ENCODE assay signal across 8 mouse cellular contexts in genomic region chr6:148001071-148001470, GRCm38 (mm10). TPM values are rescaled to one million over a fixed set of nuclear protein-coding genes. Genes with fewer than 3 reads are reported as not detected.
DNase-seq lines count a peak whose midpoint lies in the region; ATAC-seq and TF ChIP-seq lines count a peak whose summit lies in the region.

No protein-coding gene starts in this region.

- no peak overlapping the region for H3K27ac ChIP-seq in liver, embryonic 11.5 days (ENCODE audit: low read depth, low read length)
- no peak overlapping the region for H3K27ac ChIP-seq in liver, embryonic 12.5 days
- no peak overlapping the region for H3K27ac ChIP-seq in forebrain, postnatal 0 days (ENCODE audit: low read depth, low read length)
- no peak overlapping the region for H3K27ac ChIP-seq in midbrain, postnatal 0 days (ENCODE audit: low read depth, low read length)

- no peak overlapping the region for H3K4me2 ChIP-seq in liver, embryonic 11.5 days
- no peak overlapping the region for H3K4me2 ChIP-seq in liver, embryonic 12.5 days
- no peak overlapping the region for H3K4me2 ChIP-seq in forebrain, postnatal 0 days (ENCODE audit: low read depth)
- H3K4me2 ChIP-seq in midbrain, postnatal 0 days (ENCODE audit: low read depth, low read length, poor library complexity, severe bottlenecking) = no peak overlapping the region

- DNase-seq in adrenal gland, postnatal 36 days = peak; percentile 3 to 8
- DNase-seq in adrenal gland, postnatal 25 days = no peak
- DNase-seq in liver, embryonic 11.5 days (ENCODE audit: low spot score) = no peak
- DNase-seq in forebrain, postnatal 0 days = peak; percentile 5
- peak; percentile 30 for DNase-seq in midbrain, postnatal 0 days (ENCODE audit: low spot score)
- DNase-seq in thymus, postnatal 10 days (ENCODE audit: low spot score in 2 of 2) = no peak
- DNase-seq in heart, postnatal 4 days = no peak

- no peak overlapping the region for H3K9ac ChIP-seq in liver, embryonic 11.5 days (ENCODE audit: low read depth, low read length)
- no peak overlapping the region for H3K9ac ChIP-seq in liver, embryonic 12.5 days
- H3K9ac ChIP-seq in forebrain, postnatal 0 days = no peak overlapping the region
- H3K9ac ChIP-seq in midbrain, postnatal 0 days (replicated peaks; ENCODE audit: low read length, poor library complexity, severe bottlenecking) = no peak overlapping the region

- no peaks in the 10 kb centered on the region for H3K9me3 ChIP-seq in liver, embryonic 11.5 days (ENCODE audit: control insufficient read depth, low read length)
- H3K9me3 ChIP-seq in liver, embryonic 12.5 days (replicated peaks) = no peaks in the 10 kb centered on the region
- no peaks in the 10 kb centered on the region for H3K9me3 ChIP-seq in forebrain, postnatal 0 days (ENCODE audit: low read length)
- H3K9me3 ChIP-seq in midbrain, postnatal 0 days (ENCODE audit: low read length) = no peaks in the 10 kb centered on the region

- H3K27me3 ChIP-seq in liver, embryonic 11.5 days (replicated peaks; ENCODE audit: control insufficient read depth, insufficient read depth, low read length) = no peaks in the 10 kb centered on the region
- no peaks in the 10 kb centered on the region for H3K27me3 ChIP-seq in liver, embryonic 12.5 days (replicated peaks)
- H3K27me3 ChIP-seq in forebrain, postnatal 0 days (ENCODE audit: insufficient read depth, low read length) = no peaks in the 10 kb centered on the region
- no peaks in the 10 kb centered on the region for H3K27me3 ChIP-seq in midbrain, postnatal 0 days (ENCODE audit: insufficient read depth, low read length)

- no peak overlapping the region for H3K4me3 ChIP-seq in liver, embryonic 11.5 days (ENCODE audit: low read depth, low read length)
- no peak overlapping the region for H3K4me3 ChIP-seq in liver, embryonic 12.5 days
- H3K4me3 ChIP-seq in forebrain, postnatal 0 days (ENCODE audit: low read depth, low read length) = no peak overlapping the region
- H3K4me3 ChIP-seq in midbrain, postnatal 0 days (ENCODE audit: low read depth, low read length) = no peak overlapping the region

- no peaks in the 10 kb centered on the region for H3K36me3 ChIP-seq in liver, embryonic 11.5 days (ENCODE audit: control insufficient read depth, insufficient read depth, low read length)
- no peaks in the 10 kb centered on the region for H3K36me3 ChIP-seq in liver, embryonic 12.5 days
- H3K36me3 ChIP-seq in forebrain, postnatal 0 days (ENCODE audit: insufficient read depth) = no peaks in the 10 kb centered on the region
- no peaks in the 10 kb centered on the region for H3K36me3 ChIP-seq in midbrain, postnatal 0 days (ENCODE audit: insufficient read depth, low read length)

- 33% methylated on average over 3 of the region's 3 CpGs for WGBS in liver, embryonic 11.5 days
- 25% methylated on average over 3 of the region's 3 CpGs for WGBS in liver, embryonic 12.5 days (ENCODE audit: insufficient replicate concordance)
- 30% methylated on average over 3 of the region's 3 CpGs for WGBS in forebrain, postnatal 0 days
- WGBS in midbrain, postnatal 0 days = 44% methylated on average over 3 of the region's 3 CpGs

- ATAC-seq in liver, embryonic 11.5 days (replicated peaks; ENCODE audit: low FRiP score) = 0 out of 2 replicates have a peak, but pooled peaks have one; percentile 20
- ATAC-seq in liver, embryonic 12.5 days = no peak
- no peak; the same call in 1 of the 2 replicates for ATAC-seq in forebrain, postnatal 0 days
- no peak for ATAC-seq in midbrain, postnatal 0 days (ENCODE audit: low FRiP score)

- peak; percentile 58 for TF ChIP-seq CTCF in forebrain, postnatal 0 days (IDR thresholded peaks at IDR 0.05; ENCODE audit: low read depth)
- TF ChIP-seq CTCF in midbrain, postnatal 0 days (IDR thresholded peaks at IDR 0.05) = peak; percentile 61

- H3K4me1 ChIP-seq in liver, embryonic 11.5 days (replicated peaks; ENCODE audit: control insufficient read depth, insufficient read depth, low read length) = no peaks in the 10 kb centered on the region
- no peaks in the 10 kb centered on the region for H3K4me1 ChIP-seq in liver, embryonic 12.5 days
- no peaks in the 10 kb centered on the region for H3K4me1 ChIP-seq in forebrain, postnatal 0 days (ENCODE audit: insufficient read depth)
- no peaks in the 10 kb centered on the region for H3K4me1 ChIP-seq in midbrain, postnatal 0 days (ENCODE audit: insufficient read depth, low read length)

RNA-seq across cellular contexts. Expression of gene Far2, which starts 46.0 kb away (rescaled TPM):
- 1 to 10 TPM; 2.7 to 3.8 TPM for total RNA-seq in adrenal gland, postnatal 36 days (2021)
- 3.6 and 5.9 TPM in 2 replicates for total RNA-seq in adrenal gland, postnatal 25 days (2021)
- 1.9 and 2.3 TPM in 2 replicates for polyA plus RNA-seq in liver, embryonic 11.5 days (2014; fragmentation: Nextera tagmentation; extraction: Ambion mirVana)
- 0.93 and 1.3 TPM in 2 replicates for polyA plus RNA-seq in liver, embryonic 12.5 days (2016; fragmentation: Nextera tagmentation; extraction: Ambion mirVana)
- 33.2 and 34.0 TPM in 2 replicates for total RNA-seq in forebrain, postnatal 0 days (2014; rRNA removed)
- 18.8 and 29.5 TPM in 2 replicates for polyA plus RNA-seq in forebrain, postnatal 0 days (2015; fragmentation: Nextera tagmentation; extraction: Ambion mirVana)
- 39.8 and 40.2 TPM in 2 replicates for total RNA-seq in midbrain, postnatal 0 days (2014; rRNA removed)
- 34.9 and 35.2 TPM in 2 replicates for polyA plus RNA-seq in midbrain, postnatal 0 days (2015; fragmentation: Nextera tagmentation; extraction: Ambion mirVana)
- not detected for total RNA-seq in heart, postnatal 4 days (2021)

Comparison
In these comparisons a context has a peak if more than half of its experiments do, and no peak if none do; other contexts are left out.
1. DNase-seq: peak in adrenal gland, postnatal 36 days (2 of 2), forebrain, postnatal 0 days (single experiment) and midbrain, postnatal 0 days (single experiment); none in adrenal gland, postnatal 25 days (single experiment), liver, embryonic 11.5 days (single experiment), thymus, postnatal 10 days (0 of 2) and heart, postnatal 4 days (single experiment).